Mouse (Mus musculus) heart, adult 2 months (tissue): ENCODE results near the gene Rras2.

Experiments
- CTCF ChIP-seq: fragments of 200-600 bp; IDR thresholded peaks from 2 replicates; pipeline ENCODE4 v1.8.1; 2022; ENCODE audit warnings: antibody characterized with exemption, mild to moderate bottlenecking, moderate library complexity
- EP300 ChIP-seq: fragments of 200-500 bp; IDR thresholded peaks from 2 replicates; pipeline ENCODE4 v1.6.1; 2011; ENCODE audit warnings: low read depth, low read length, control low read depth; ENCODE audit not compliant: insufficient read depth
- POLR2A ChIP-seq: fragments of 200-500 bp; IDR thresholded peaks from 2 replicates; pipeline ENCODE4 v1.6.1; 2011; ENCODE audit warnings: mild to moderate bottlenecking, low read depth, low read length, control low read depth; ENCODE audit not compliant: insufficient read depth

- TF ChIP-seq POLR2A (no peak), CTCF (peak; percentile 66), EP300 (no peak)
Measured at GRCm38 (mm10) chr7:114007565-114007964, 110.0 kb downstream of the Rras2 start.
